Mouse (Mus musculus): ENCODE data around the gene Cdx2.

GRCm38 (mm10) chr5:147294121-147294520 is 12.9 kb downstream of the Cdx2 start:
- no peak for TF ChIP-seq TAL1 (IDR thresholded peaks at IDR 0.05; ENCODE audit: low read length)
- TF ChIP-seq GATA1 (IDR thresholded peaks at IDR 0.05; ENCODE audit: low read length) = no peak

All from erythroblast, embryonic 14.5 days (primary cell).